Mouse (Mus musculus): ENCODE data around the gene Mcpt8.

- TF ChIP-seq CTCF (conservative IDR thresholded peaks at IDR 0.05 in 1 of 2, IDR thresholded peaks at IDR 0.05 in 1 of 2; ENCODE audit: low read depth in 2 of 2, low read length in 2 of 2): no peak
- no peak for TF ChIP-seq RCOR1 (conservative IDR thresholded peaks at IDR 0.05; ENCODE audit: low read depth, low read length)
- no peak for TF ChIP-seq KAT2A (IDR thresholded peaks at IDR 0.05; ENCODE audit: insufficient replicate concordance, low read length)
- no peak for TF ChIP-seq TBP (conservative IDR thresholded peaks at IDR 0.05; ENCODE audit: low read depth, low read length)
- no peak for TF ChIP-seq GABPA (IDR thresholded peaks at IDR 0.05; ENCODE audit: insufficient replicate concordance, low read depth, low read length)
- TF ChIP-seq POLR2A (IDR thresholded peaks at IDR 0.05; ENCODE audit: low read depth, low read length): no peak
These were observed 35.5 kb upstream of the Mcpt8 start, which contains the start of gene Gzme for GRCm38 (mm10) chr14:56120525-56120924.
